Mouse (Mus musculus) gastrocnemius, postnatal 36 days (tissue): ENCODE measurements at regions not wholly inside any gene's neighbourhood (a gene's known extent, or its start where the extent isn't known, plus 50 kb on each side); places are given as distances from the start of the nearest gene placed in this dataset.
A peak's percentile ranks its signal among the peaks of the same experiment; 100 is the strongest.

Source experiments
- DNase-seq, 2 experiments: peaks; one replicate each; pipeline ENCODE4 v3.0.0; 2022
- intact Hi-C: fragments of 180-260 bp; cut with DNase I; formaldehyde crosslinking; loops from one replicate; pipeline ENCODE4 v1.15.1; 2025

GRCm38 (mm10) chr2:21044781-21045180 lies 76.1 kb upstream of the Arhgap21 start:
- intact Hi-C loops = no loop called here
- DNase-seq = no peak

- intact Hi-C loops = no loop called here
- no peak for DNase-seq
Observed at GRCm38 (mm10) chr2:21044007-21044406, 75.3 kb upstream of the Arhgap21 start.

- intact Hi-C loops = no loop called here
- DNase-seq = no peak
Observed at GRCm38 (mm10) chr2:21043302-21043701, 74.6 kb upstream of the Arhgap21 start.

DNA sequence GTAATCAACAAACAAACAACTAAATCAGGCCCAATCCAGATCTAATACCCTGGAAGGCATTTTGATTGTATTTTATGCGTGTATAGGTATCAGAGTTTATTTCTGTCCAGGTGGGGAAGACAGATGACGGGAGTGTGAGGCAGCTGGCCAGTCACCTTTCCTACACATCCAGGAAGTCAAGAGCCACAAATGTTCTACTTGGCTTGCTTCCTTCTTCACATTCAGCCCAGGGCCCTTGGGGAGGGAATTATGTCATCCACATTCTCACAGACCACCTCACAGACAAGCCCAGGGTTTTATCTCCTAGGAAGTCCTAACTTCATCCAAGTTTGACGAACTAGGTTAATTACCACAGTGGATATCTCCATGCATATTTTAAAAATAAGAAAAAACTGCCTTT lies 68.9 kb upstream of the Arhgap21 start:
- no peak for DNase-seq
- intact Hi-C loops = no loop called here

GRCm38 (mm10) chr2:21037181-21037580 lies 68.5 kb upstream of the Arhgap21 start:
- peak in 1 of 2 experiments; percentile 29 for DNase-seq
- intact Hi-C loops = no loop called here

DNA sequence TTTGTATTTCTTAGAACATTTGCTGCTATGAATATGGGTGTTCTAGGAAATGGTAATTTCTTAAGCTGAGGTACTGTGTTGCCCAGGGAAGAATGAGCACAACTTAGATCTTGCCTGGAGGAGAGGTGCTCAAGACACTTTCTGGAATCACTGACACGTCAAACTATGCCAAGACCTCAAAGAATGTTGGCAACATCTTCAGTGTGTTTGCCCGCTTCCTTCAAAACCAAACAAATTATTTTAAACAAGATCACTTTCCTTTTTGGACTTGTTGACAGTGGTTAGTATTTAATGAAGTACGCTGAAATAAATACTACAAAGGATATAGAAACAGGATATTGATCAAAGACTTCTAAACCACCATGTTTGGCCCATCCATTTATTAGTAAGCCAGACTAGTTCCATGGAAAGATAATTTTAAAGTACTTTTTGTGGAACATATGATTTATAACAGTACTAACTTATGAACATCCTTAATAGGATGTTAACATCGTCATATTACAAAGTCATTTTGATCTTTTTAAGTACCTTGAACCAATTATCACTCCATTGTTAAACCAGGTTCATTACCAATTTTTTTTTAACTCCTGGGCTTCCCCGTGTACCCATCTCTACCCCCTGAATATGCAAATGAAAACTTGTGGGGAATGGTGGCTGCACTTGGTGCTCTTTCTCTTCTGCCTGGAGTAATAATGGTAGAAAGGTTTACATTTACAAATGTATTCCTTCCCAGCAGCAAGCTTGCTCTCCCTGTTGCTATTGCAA lies 67.4 kb upstream of the Arhgap21 start:
- intact Hi-C loops = no loop called here
- DNase-seq = no peak

GRCm38 (mm10) chr2:21034651-21035050 lies 66.0 kb upstream of the Arhgap21 start:
- intact Hi-C loops = no loop called here
- no peak for DNase-seq

GRCm38 (mm10) chr2:21030650-21031049 lies 62.0 kb upstream of the Arhgap21 start:
- intact Hi-C loops = no loop called here

GRCm38 (mm10) chr2:21029391-21030010 lies 60.8 kb upstream of the Arhgap21 start:
- DNase-seq = no peak
- intact Hi-C loops = no loop called here

More at GRCm38 (mm10) chr2:21030650-21031049, 62.0 kb upstream of the Arhgap21 start:
- no peak for DNase-seq

DNA sequence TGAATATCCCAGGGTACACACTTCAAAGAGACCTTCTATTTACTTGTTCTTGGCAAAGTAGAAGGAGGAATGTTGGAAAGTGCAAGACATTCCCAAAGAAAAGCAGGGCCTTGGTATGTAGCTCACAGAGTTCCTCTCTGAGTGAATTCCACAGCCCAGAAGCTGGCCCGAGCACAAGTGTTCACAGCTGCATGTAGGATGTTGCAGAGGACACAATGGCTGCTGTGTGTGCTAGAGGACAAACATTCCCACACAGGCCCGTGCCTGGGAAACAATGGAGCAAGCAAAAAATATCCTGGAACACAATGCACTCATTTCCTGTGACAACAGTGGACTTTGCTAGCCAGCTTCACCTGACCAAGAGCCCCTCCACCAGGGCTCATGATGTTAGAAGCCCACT lies 59.9 kb upstream of the Arhgap21 start:
- peak in 1 of 2 experiments; percentile 38 for DNase-seq
- intact Hi-C loops = no loop called here

- intact Hi-C loops = no loop called here
- no peak for DNase-seq
Observed at GRCm38 (mm10) chr2:21018535-21018934, 49.9 kb upstream of the Arhgap21 start.
